Mouse (Mus musculus): ENCODE data around the gene S1pr4. TPM values are rescaled to one million over a fixed set of nuclear protein-coding genes. Genes with fewer than 3 reads are reported as not detected.
A peak's percentile ranks its signal among the peaks of the same experiment; 100 is the strongest.

S1pr4 gene
- polyA plus RNA-seq, 1 experiment = 0.46 TPM

DNA sequence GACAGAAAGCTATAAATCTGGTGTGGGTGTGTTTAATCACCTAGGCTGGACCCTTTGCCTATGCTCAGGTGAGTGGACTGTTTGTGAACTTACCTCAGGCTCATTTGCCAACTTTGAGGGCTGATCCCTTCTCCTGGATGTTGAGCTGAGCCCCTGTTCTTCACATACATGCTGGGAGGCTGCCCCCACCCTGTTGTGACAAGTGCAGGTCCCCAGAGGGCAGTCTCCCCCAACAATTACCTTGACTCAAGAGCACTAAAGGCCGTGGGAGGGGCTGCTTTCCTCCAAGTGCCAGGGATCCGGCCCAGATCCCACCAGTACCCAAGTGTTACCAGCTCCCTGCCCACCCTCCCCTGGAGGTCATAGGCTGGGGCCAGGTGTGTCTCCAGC, 14.9 kb downstream of the S1pr4 start:
- Histone ChIP-seq H3K4me3 (ENCODE audit: insufficient read depth, low read length) (no peak overlapping the region), H3K4me1 (ENCODE audit: control insufficient read depth, insufficient read depth, low read length) (no peaks in the 10 kb centered on the region), H3K27ac (ENCODE audit: insufficient read depth, low read depth, low read length) (no peak overlapping the region)
- TF ChIP-seq POLR2A (IDR thresholded peaks at IDR 0.05; ENCODE audit: borderline replicate concordance, low read depth, low read length) (no peak), CTCF (IDR thresholded peaks at IDR 0.05; ENCODE audit: low read depth, low read length) (no peak)

GRCm38 (mm10) chr10:81484441-81485059, 15.4 kb downstream of the S1pr4 start:
- H3K4me1 ChIP-seq (ENCODE audit: control insufficient read depth, insufficient read depth, low read length) = no peaks in the 10 kb centered on the region
- H3K27ac ChIP-seq (ENCODE audit: insufficient read depth, low read depth, low read length) = no peak overlapping the region
- TF ChIP-seq POLR2A (IDR thresholded peaks at IDR 0.05; ENCODE audit: borderline replicate concordance, low read depth, low read length) (no peak), CTCF (IDR thresholded peaks at IDR 0.05; ENCODE audit: low read depth, low read length) (no peak)

DNA sequence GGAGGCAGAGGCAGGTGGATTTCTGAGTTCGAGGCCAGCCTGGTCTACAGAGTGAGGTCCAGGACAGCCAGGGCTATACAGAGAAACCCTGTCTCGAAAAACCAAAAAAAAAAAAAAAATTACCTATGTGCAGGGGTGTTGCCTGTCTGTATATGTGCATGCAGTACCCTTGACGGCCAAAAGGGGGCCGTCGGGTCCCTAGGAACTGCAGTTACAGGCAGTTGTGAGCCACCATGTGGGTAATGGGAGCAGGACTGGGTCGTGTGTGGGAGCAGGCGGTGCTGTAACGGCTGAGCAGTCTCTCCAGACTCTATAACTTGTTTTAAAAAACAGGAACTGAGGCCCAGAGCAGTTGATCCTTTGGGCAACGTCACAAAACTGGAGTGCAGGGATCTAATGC, 15.9 kb downstream of the S1pr4 start:
- Histone ChIP-seq H3K4me1 (ENCODE audit: control insufficient read depth, insufficient read depth, low read length) (no peaks in the 10 kb centered on the region), H3K4me3 (ENCODE audit: insufficient read depth, low read length) (no peak overlapping the region), H3K27ac (ENCODE audit: insufficient read depth, low read depth, low read length) (no peak overlapping the region)
- TF ChIP-seq POLR2A (IDR thresholded peaks at IDR 0.05; ENCODE audit: borderline replicate concordance, low read depth, low read length) (no peak), CTCF (IDR thresholded peaks at IDR 0.05; ENCODE audit: low read depth, low read length) (peak; percentile 49)

More at GRCm38 (mm10) chr10:81484441-81485059, 15.4 kb downstream of the S1pr4 start:
- H3K4me3 ChIP-seq (ENCODE audit: insufficient read depth, low read length) = no peak overlapping the region

DNA sequence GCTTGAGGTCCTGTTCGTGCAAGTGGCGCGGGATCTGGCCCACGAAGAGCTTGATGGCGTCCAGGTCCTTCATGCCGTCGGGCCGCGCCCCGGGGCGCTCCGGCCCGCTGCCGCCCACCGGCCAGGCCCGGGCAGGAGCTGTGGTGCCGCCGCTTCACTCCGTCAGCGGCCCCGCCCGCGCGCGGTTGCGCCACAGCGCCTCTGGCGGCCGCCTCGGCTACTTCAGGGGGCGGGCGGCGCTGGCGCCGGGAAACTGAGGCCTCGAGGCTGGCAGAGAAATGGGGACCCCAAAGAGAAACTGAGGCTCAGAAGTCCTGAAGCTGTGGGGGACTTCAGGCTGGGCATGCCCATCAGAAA, 17.4 kb downstream of the S1pr4 start, which contains the start of gene Celf5:
Gene Celf5 (minus strand): TSS at position 177 of the 357 bp plus-strand sequence.
- Histone ChIP-seq H3K4me1 (ENCODE audit: control insufficient read depth, insufficient read depth, low read length) (no peaks in the 10 kb centered on the region), H3K4me3 (ENCODE audit: insufficient read depth, low read length) (peak within 1 kb of the TSS; percentile 61), H3K27ac (ENCODE audit: insufficient read depth, low read depth, low read length) (no peak within 1 kb of the TSS)
- TF ChIP-seq POLR2A (IDR thresholded peaks at IDR 0.05; ENCODE audit: borderline replicate concordance, low read depth, low read length) (no peak), CTCF (IDR thresholded peaks at IDR 0.05; ENCODE audit: low read depth, low read length) (peak; percentile 60)

DNA sequence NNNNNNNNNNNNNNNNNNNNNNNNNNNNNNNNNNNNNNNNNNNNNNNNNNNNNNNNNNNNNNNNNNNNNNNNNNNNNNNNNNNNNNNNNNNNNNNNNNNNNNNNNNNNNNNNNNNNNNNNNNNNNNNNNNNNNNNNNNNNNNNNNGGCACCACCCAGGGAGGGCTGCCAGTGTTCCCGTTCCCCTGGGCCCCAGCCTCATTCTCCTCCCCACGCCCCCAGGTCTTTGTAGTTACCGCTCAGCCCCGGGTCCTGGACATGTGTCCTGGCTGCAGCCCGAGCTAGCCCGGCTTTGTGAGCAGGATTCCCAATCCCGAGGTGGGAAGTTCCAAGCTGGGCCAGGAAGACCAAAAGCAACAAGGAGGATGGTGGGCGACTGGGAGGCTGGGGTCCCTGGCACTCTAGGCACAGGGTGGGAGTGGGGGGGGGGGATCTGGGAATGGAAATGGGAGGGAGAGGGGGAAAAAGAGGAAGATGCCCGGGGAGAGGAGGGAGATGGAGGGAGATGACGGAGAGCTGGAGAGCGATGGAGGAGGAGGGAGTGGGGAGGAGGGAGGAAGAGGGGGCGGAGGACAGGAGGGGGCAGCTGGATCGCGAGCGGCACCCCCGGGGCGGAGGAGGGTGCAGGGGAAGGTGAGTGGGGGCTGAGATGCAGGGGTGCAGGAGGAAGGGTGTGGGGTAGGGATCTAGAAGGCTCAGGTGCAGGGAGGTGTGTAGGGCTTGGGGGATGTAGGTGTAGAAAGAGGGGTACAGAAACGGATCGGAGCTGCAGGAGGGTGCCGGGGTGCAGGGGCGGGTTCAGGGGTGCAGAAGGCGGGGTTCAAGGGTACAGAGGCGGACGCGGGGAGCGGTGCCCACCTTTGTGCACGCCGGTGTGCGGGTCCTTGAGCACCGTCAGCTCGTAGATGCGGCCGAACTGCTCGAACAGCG, 18.1 kb downstream of the S1pr4 start:
- H3K4me3 ChIP-seq (ENCODE audit: insufficient read depth, low read length) = peak overlapping the region; percentile 61
- no peaks in the 10 kb centered on the region for H3K4me1 ChIP-seq (ENCODE audit: control insufficient read depth, insufficient read depth, low read length)
- H3K27ac ChIP-seq (ENCODE audit: insufficient read depth, low read depth, low read length) = no peak overlapping the region
- no peak for TF ChIP-seq POLR2A (IDR thresholded peaks at IDR 0.05; ENCODE audit: borderline replicate concordance, low read depth, low read length)

- H3K27ac ChIP-seq (ENCODE audit: insufficient read depth, low read depth, low read length) = no peak overlapping the region
- H3K4me3 ChIP-seq (ENCODE audit: insufficient read depth, low read length) = no peak overlapping the region
- TF ChIP-seq POLR2A (IDR thresholded peaks at IDR 0.05; ENCODE audit: borderline replicate concordance, low read depth, low read length) (no peak), CTCF (IDR thresholded peaks at IDR 0.05; ENCODE audit: low read depth, low read length) (no peak)
- no peaks in the 10 kb centered on the region for H3K4me1 ChIP-seq (ENCODE audit: control insufficient read depth, insufficient read depth, low read length)
These were observed 25.5 kb downstream of the S1pr4 start for GRCm38 (mm10) chr10:81474461-81474860.

DNA sequence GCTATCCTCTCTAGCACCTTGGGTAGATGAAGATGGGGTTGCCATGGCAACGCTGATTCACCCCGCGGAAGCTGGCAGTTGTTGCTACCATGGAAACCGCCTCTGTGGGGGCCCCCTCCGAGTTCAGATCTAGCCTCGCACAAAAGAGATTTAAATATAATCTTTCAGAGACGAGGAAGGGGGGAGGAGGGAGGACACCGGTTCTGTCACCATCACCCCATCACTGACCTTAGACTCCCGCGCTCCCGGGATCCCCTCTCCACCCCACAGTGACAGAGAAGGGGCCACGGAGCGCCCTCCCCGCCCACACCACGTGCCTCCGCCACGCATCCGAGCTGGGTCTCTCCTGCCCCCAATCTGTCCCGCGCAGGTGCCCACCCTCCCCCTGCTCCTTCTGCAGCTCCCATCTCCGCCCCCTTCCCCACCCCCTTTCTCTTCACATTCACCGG, 26.9 kb downstream of the S1pr4 start:
- H3K27ac ChIP-seq (ENCODE audit: insufficient read depth, low read depth, low read length) = no peak overlapping the region
- no peaks in the 10 kb centered on the region for H3K4me1 ChIP-seq (ENCODE audit: control insufficient read depth, insufficient read depth, low read length)
- no peak for TF ChIP-seq CTCF (IDR thresholded peaks at IDR 0.05; ENCODE audit: low read depth, low read length)
- no peak for TF ChIP-seq POLR2A (IDR thresholded peaks at IDR 0.05; ENCODE audit: borderline replicate concordance, low read depth, low read length)
- H3K4me3 ChIP-seq (ENCODE audit: insufficient read depth, low read length) = no peak overlapping the region

GRCm38 (mm10) chr10:81472403-81473002, 27.4 kb downstream of the S1pr4 start:
- Histone ChIP-seq H3K27ac (ENCODE audit: insufficient read depth, low read depth, low read length) (no peak overlapping the region), H3K4me1 (ENCODE audit: control insufficient read depth, insufficient read depth, low read length) (no peaks in the 10 kb centered on the region), H3K4me3 (ENCODE audit: insufficient read depth, low read length) (no peak overlapping the region)
- TF ChIP-seq CTCF (IDR thresholded peaks at IDR 0.05; ENCODE audit: low read depth, low read length) (no peak), POLR2A (IDR thresholded peaks at IDR 0.05; ENCODE audit: borderline replicate concordance, low read depth, low read length) (no peak)

DNA sequence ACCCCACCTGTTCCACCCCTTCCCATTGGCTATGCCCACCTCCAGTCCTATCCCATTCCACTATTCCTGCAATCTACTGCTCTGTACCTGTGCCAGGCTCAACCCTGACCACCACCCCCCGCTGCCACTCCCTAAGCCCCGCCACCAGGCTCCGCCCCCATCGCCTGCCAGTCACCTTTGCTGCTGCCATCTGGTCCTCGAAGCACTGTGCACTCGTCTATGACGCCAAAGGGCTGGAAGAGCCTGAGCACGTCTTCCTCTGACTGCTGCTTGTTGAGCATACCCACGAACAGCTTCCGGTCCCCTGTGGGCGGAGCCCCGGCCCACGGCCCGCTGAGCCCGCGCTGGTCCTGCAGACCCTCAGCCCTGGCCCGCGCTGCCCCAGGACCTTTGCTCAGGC, 29.5 kb downstream of the S1pr4 start:
- H3K27ac ChIP-seq (ENCODE audit: insufficient read depth, low read depth, low read length) = no peak overlapping the region
- no peaks in the 10 kb centered on the region for H3K4me1 ChIP-seq (ENCODE audit: control insufficient read depth, insufficient read depth, low read length)
- no peak for TF ChIP-seq CTCF (IDR thresholded peaks at IDR 0.05; ENCODE audit: low read depth, low read length)
- no peak for TF ChIP-seq POLR2A (IDR thresholded peaks at IDR 0.05; ENCODE audit: borderline replicate concordance, low read depth, low read length)
- no peak overlapping the region for H3K4me3 ChIP-seq (ENCODE audit: insufficient read depth, low read length)

GRCm38 (mm10) chr10:81469253-81469652, 30.7 kb downstream of the S1pr4 start:
- no peak for TF ChIP-seq CTCF (IDR thresholded peaks at IDR 0.05; ENCODE audit: low read depth, low read length)
- TF ChIP-seq POLR2A (IDR thresholded peaks at IDR 0.05; ENCODE audit: borderline replicate concordance, low read depth, low read length) = no peak
- H3K4me3 ChIP-seq (ENCODE audit: insufficient read depth, low read length) = no peak overlapping the region
- H3K4me1 ChIP-seq (ENCODE audit: control insufficient read depth, insufficient read depth, low read length) = no peaks in the 10 kb centered on the region
- H3K27ac ChIP-seq (ENCODE audit: insufficient read depth, low read depth, low read length) = no peak overlapping the region

Data from bone marrow macrophage, adult 2 months (primary cell).